Mouse (Mus musculus) forebrain, embryonic 12.5 days (tissue): ENCODE data around the gene Dnase2b. TPM values are rescaled to one million over a fixed set of nuclear protein-coding genes. Genes with fewer than 3 reads are reported as not detected.

Experiments used
- ATAC-seq: fragments of 200-750 bp; cut with Nextera tagmentation; 2 replicates; pipeline ENCODE4 v1.8.0; 2017; ENCODE audit warnings: moderate TSS enrichment; ENCODE audit not compliant: low FRiP score
- H3K27ac ChIP-seq: fragments of 300-500 bp; sonication (generic); 2 replicates; pipeline ENCODE4 v1.5.1; 2016; ENCODE audit warnings: mild to moderate bottlenecking
- H3K27me3 ChIP-seq: fragments of 300-500 bp; sonication (generic); 2 replicates; pipeline ENCODE4 v1.6.1; 2016; ENCODE audit warnings: mild to moderate bottlenecking
- H3K36me3 ChIP-seq: fragments of 300-500 bp; sonication (generic); replicated peaks from 2 replicates; pipeline ENCODE4 v1.6.1; 2016; ENCODE audit warnings: mild to moderate bottlenecking
- H3K4me1 ChIP-seq: fragments of 300-500 bp; sonication (generic); 2 replicates; pipeline ENCODE4 v1.6.1; 2016
- H3K4me2 ChIP-seq: fragments of 300-500 bp; sonication (generic); 2 replicates; pipeline ENCODE4 v1.6.1; 2016; ENCODE audit warnings: mild to moderate bottlenecking, moderate library complexity
- H3K4me3 ChIP-seq: fragments of 300-500 bp; sonication (generic); replicated peaks from 2 replicates; pipeline ENCODE4 v1.5.1; 2016; ENCODE audit warnings: mild to moderate bottlenecking
- H3K9ac ChIP-seq: fragments of 300-500 bp; sonication (generic); 2 replicates; pipeline ENCODE4 v1.6.1; 2016; ENCODE audit warnings: mild to moderate bottlenecking
- H3K9me3 ChIP-seq: fragments of 300-500 bp; sonication (generic); 2 replicates; pipeline ENCODE4 v1.6.1; 2016
- WGBS: fragments of 180-500 bp; shearing (Covaris S2); methylation state at CpG from one replicate; pipeline ENCODE4 v1.1.7; 2016; 5-methylcytosine and 5-hydroxymethylcytosine counted together
- polyA plus RNA-seq: library from polyadenylated mRNA; unstranded; fragments of >200 nt; fragmentation: Nextera tagmentation; extraction: Ambion mirVana; gene quantifications from 2 replicates; pipeline ENCODE4 v1.2.1, GENCODE M21; 2016

Gene Dnase2b
- polyA plus RNA-seq, 1 experiment from 2014 or later = not detected

DNA sequence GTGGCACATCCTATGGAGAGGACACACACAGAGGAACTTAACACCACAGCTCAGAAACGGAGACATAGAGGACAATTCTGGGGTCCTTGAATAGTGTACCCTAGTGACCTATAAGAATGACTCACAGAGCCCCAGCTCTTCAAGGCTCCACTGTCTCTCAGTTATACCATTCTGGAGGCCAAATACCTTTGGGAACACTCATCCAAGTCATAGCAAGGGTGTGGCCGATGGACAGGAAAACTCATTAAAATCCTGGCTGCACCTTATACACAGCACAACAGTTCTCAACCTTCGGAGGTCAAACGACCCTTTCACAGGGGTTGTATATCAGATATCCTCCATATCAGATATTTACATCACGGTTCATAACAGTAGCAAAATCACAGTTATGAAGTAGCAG, 17.1 kb upstream of the Dnase2b start:
- 90% methylated on average over 5 of the region's 5 CpGs for WGBS
- no peaks in the 10 kb centered on the region for H3K36me3 ChIP-seq
- H3K27me3 ChIP-seq = no peaks in the 10 kb centered on the region
- H3K4me1 ChIP-seq = no peaks in the 10 kb centered on the region
- ATAC-seq = no peak
- no peaks in the 10 kb centered on the region for H3K9me3 ChIP-seq
- H3K4me2 ChIP-seq = no peak overlapping the region
- H3K4me3 ChIP-seq = no peak overlapping the region
- no peak overlapping the region for H3K9ac ChIP-seq
- no peak overlapping the region for H3K27ac ChIP-seq

DNA sequence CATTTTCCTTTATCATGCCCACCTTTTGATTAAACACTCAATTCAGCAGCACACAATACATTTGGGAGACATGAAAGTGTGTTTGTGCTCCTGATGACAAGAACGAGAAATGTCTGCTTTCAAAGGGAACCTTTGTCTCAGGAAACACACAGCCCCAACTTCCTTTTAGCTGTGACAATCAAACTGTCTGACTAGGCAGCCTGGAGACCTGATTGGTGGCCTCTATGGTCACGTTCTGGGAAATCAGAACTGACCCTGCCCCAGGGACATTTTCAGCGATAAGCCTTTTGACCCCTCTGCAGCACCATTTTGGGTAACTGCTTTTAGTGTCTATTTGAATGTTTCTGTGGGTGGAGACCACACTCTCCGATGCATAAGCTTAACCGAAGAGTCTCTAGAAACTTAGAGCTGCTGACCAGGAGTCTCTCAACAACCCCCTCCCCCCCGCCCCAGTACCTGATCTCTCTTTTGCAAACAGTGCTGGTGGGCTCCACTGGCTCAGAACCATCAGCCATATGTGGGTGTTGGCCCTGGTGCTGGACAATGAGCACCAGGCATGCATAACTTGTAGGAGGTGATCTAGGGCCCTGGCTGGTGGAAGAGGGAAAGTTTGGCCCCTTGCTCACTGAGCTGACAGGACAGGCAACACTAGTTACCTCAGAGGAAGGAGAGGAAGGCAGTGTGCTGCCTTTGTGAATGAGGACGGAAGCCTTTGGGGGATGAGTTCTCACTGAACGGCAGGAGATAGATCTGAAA, 13.0 kb upstream of the Dnase2b start:
- 64% methylated on average over 8 of the region's 8 CpGs for WGBS
- no peaks in the 10 kb centered on the region for H3K27me3 ChIP-seq
- H3K9me3 ChIP-seq = no peaks in the 10 kb centered on the region
- H3K4me1 ChIP-seq = no peaks in the 10 kb centered on the region
- no peak overlapping the region for H3K4me3 ChIP-seq
- H3K27ac ChIP-seq = no peak overlapping the region
- no peaks in the 10 kb centered on the region for H3K36me3 ChIP-seq
- H3K4me2 ChIP-seq = no peak overlapping the region
- ATAC-seq = no peak
- H3K9ac ChIP-seq = no peak overlapping the region

DNA sequence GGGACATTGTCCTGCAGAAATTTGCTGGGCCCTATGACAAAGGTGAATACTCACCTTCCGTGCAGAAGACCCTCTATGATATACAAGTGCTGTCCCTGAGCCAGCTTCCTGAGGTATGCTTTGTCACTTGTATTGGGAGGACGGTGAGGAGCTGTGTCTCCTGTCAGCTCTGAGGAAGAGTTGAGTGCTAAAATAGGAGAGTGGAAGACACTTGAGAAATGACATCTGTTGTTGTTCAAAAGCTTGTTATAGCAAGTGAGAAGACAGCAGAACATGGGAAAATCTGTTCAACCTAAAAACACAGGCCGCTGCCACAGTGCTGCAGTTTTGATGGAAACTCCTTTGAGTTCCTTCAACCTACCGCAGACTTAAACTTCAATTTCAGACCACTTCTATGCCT, 10.4 kb upstream of the Dnase2b start:
- no peak for ATAC-seq
- Histone ChIP-seq H3K36me3 (no peaks in the 10 kb centered on the region), H3K4me2 (no peak overlapping the region), H3K4me3 (no peak overlapping the region), H3K9ac (no peak overlapping the region), H3K9me3 (no peaks in the 10 kb centered on the region), H3K27ac (no peak overlapping the region), H3K27me3 (no peaks in the 10 kb centered on the region), H3K4me1 (no peaks in the 10 kb centered on the region)
- WGBS = 94% methylated on average over 4 of the region's 4 CpGs

DNA sequence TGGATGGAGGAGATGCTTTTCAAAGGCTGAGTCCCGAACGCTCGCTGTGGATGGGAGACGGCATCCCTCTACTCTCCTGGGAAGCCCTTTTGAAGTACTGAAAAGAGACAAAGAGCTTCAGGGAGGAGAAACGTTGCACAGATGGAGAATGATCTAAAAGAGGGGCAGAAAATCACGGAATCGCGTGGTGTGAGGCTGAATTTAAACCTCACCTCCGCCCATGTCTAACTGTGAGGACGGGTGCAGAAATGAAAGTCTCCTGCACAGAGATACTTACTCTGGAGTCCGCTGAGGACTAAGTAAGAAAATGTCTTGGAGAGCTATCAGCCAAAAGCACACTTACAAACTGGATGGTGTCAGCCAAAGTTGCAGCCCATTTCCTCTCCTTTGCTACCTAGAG, 6.6 kb upstream of the Dnase2b start:
- Histone ChIP-seq H3K9ac (no peak overlapping the region), H3K36me3 (no peaks in the 10 kb centered on the region), H3K9me3 (no peaks in the 10 kb centered on the region), H3K27me3 (no peaks in the 10 kb centered on the region), H3K27ac (no peak overlapping the region), H3K4me2 (no peak overlapping the region), H3K4me1 (no peaks in the 10 kb centered on the region), H3K4me3 (no peak overlapping the region)
- ATAC-seq = no peak
- 85% methylated on average over 11 of the region's 11 CpGs for whole genome bisulfite sequencing

DNA sequence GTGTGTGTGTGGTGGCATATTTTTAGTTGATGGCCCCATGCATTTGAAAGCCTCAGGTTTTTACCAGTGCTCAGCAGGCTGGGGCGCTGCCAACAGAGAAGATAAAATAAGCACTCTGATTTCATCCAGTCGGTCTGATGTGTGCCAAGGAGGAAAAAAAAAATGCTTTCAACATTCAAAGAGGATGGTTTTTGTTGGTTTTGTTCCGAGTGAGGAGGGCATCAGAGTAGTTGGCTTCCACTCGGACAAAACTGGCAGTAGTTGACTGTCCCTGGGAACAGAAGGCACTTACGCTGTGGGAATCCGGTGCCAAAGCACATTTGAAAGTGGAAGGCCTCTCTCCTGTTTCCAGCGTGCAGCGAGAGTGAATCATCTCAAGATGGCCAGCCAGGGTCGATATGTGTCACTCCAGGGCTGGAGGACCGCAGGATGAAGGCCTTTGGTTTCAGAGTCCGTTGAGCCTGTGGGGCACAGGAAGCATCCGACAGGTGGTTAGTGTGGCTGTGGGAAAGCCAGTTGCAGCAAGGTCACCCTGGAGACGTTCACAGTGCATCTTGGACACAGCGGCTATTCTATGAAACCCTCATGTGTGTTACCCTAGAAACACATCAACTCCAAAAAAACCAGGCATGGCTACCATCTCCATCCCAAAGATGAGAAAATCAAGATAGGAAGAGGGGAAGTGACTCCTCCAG, 5.3 kb upstream of the Dnase2b start:
- Histone ChIP-seq H3K9me3 (no peaks in the 10 kb centered on the region), H3K4me2 (no peak overlapping the region), H3K36me3 (no peaks in the 10 kb centered on the region), H3K9ac (no peak overlapping the region), H3K4me1 (no peaks in the 10 kb centered on the region), H3K4me3 (no peak overlapping the region), H3K27ac (no peak overlapping the region), H3K27me3 (no peaks in the 10 kb centered on the region)
- ATAC-seq = no peak
- 90% methylated on average over 14 of the region's 14 CpGs for WGBS

DNA sequence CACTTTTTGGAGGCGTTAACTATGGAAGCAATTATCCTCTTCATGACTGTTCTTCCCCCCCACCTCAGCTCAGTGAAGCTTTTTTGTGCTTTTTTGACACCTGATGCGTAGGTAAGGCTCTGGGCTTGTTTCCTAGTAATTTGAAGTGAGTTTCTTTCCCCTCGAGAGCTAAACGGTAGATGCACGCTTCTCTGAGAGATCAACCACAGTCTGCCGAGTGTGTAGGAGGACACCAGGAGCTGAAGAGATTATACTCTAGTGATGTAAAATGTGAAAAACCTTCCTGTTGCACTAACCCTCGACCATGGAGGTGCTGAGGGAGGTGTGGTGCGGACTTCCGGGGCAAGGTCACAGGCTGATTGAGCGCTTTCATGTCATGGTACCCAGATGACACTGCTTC, 4.7 kb upstream of the Dnase2b start:
- no peak overlapping the region for H3K4me3 ChIP-seq
- H3K4me1 ChIP-seq = no peaks in the 10 kb centered on the region
- H3K9me3 ChIP-seq = no peaks in the 10 kb centered on the region
- no peak overlapping the region for H3K4me2 ChIP-seq
- no peaks in the 10 kb centered on the region for H3K36me3 ChIP-seq
- no peak for ATAC-seq
- H3K27ac ChIP-seq = no peak overlapping the region
- H3K27me3 ChIP-seq = no peaks in the 10 kb centered on the region
- H3K9ac ChIP-seq = no peak overlapping the region
- WGBS = 91% methylated on average over 10 of the region's 10 CpGs

DNA sequence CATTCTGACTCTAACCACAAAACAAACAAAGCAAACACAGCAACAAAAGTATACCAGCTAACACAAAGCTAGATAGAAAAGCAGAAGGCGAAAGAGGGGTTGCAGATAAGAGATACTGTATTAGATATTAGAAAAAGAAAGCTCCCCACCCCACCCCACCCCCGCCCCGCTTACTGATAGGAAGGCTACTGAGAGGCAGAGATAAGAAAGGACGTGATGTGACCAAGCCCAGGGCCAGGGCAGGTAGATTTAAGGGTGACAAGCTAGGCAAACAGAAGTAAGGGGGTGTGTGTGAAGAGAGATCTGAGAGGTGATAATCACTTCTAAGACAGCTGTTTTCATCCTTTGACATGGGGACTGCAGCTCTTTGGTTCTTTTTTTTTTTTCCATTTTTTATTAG, 3.0 kb upstream of the Dnase2b start:
- WGBS = 82% methylated on average over 4 of the region's 4 CpGs

DNA sequence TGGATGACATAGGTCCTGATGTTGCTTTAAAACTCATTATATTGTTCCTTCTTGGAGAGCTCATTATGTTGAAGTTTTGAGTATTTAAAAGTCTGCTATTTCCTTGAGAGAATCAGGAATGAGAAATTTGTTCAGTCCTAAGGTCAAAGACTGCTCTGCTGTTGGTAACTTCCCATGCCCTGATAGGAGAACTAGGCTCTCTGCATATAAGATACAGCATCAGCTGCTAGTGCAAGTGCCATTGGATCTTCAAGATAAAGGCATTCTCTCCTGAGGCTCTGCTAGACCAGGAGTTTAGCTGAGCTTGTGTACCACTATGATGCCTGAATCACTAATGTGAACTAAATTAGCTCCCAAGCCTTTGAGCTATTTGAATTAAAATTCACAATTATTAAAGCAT, 2.5 kb upstream of the Dnase2b start:
- Histone ChIP-seq H3K27me3 (no peaks in the 10 kb centered on the region), H3K36me3 (no peaks in the 10 kb centered on the region), H3K9me3 (no peaks in the 10 kb centered on the region), H3K4me1 (no peaks in the 10 kb centered on the region), H3K4me3 (no peak overlapping the region), H3K27ac (no peak overlapping the region), H3K9ac (no peak overlapping the region), H3K4me2 (no peak overlapping the region)
- no peak for ATAC-seq

More for the DNA sequence above, 3.0 kb upstream of the Dnase2b start:
- no peak overlapping the region for H3K4me3 ChIP-seq
- H3K36me3 ChIP-seq = no peaks in the 10 kb centered on the region
- no peak overlapping the region for H3K27ac ChIP-seq
- H3K4me2 ChIP-seq = no peak overlapping the region
- H3K27me3 ChIP-seq = no peaks in the 10 kb centered on the region
- no peaks in the 10 kb centered on the region for H3K4me1 ChIP-seq
- ATAC-seq = no peak
- H3K9me3 ChIP-seq = no peaks in the 10 kb centered on the region
- no peak overlapping the region for H3K9ac ChIP-seq

DNA sequence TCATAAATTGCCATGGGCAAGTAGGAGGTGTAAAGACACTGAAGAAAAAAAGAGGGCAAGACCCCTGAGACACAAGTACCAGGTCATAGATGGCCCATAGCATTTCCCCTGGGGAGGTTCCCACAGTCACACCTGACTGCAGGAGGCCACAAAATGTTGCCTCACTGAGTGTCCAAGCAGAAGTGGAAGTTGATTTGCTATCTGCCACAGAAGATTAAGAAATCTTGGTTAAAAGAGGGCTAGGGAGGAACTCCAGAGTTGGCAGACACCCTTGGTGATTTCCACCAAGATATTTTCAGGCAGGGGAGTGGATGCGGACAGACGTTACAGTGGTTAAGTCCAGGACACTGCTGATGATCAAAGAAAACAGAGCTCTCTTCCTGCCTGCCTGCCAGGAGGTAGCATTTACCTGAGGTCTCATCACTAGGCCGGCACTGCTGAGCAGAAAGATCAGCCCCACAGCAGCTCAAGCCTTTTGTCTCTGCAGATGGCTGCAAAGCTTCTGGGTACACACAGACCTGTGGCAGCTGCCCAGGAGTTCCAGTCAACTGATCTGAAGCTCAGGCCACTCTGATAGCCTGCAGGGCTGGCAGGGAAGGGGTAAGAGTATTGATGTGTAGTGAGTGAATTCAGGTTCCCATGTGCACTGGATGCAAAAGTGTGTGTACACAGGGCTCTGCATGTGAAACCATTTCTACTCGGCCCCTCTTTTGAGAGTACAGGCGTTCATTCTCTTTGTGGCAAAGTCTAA, 1.3 kb upstream of the Dnase2b start:
- Histone ChIP-seq H3K9me3 (no peaks in the 10 kb centered on the region), H3K36me3 (no peaks in the 10 kb centered on the region), H3K4me1 (no peaks in the 10 kb centered on the region), H3K27me3 (no peaks in the 10 kb centered on the region), H3K9ac (no peak overlapping the region), H3K4me2 (no peak overlapping the region), H3K27ac (no peak overlapping the region), H3K4me3 (no peak overlapping the region)
- ATAC-seq = no peak
- WGBS = 80% methylated on average over 5 of the region's 5 CpGs

DNA sequence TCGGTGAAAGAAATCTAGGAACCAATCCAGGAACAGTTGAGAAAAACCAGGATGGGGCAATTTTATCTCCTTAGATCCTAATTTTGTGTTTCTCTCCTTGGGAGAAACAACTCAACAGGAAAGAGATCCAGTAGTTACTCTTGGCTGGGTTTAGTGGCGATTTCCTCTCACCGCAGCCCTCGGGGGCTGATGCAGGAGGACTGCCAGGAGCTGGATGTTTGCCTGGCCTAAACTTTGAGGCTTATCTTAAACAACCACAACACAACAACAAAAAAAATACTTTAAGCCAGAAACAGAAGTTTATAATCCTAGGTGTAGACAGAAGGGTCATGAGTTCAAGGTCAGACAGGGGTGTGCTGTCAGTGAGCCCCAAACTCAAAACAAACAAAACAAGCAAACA, 3.6 kb downstream of the Dnase2b start:
- peaks cover 11% of the 10 kb centered on the region for H3K4me1 ChIP-seq
- 93% methylated on average over 4 of the region's 4 CpGs for WGBS
- H3K4me2 ChIP-seq = no peak overlapping the region
- H3K4me3 ChIP-seq = no peak overlapping the region
- no peak for ATAC-seq
- no peak overlapping the region for H3K27ac ChIP-seq
- no peaks in the 10 kb centered on the region for H3K9me3 ChIP-seq
- no peaks in the 10 kb centered on the region for H3K27me3 ChIP-seq
- H3K36me3 ChIP-seq = no peaks in the 10 kb centered on the region
- H3K9ac ChIP-seq = no peak overlapping the region

DNA sequence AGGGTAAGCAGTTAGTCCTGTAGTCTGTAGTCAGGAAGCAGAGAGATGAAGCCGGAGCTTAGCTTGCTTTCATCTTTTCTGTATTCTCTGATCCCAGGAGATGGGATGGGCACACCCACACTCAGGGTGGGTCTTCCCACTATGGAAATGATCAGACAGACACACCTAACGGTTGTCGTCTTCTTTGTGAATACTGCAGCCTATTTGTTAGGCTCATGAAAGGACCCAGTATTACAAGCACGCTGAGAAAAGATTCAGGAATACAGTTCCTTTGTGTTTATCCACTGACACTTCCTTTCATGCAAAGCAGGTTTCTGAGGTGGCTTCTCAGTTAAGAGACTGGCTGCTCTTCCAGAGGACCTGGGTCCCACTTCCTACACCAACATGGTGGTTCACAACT, 4.1 kb downstream of the Dnase2b start:
- 77% methylated on average over 4 of the region's 4 CpGs for WGBS
- H3K9ac ChIP-seq = no peak overlapping the region
- no peak overlapping the region for H3K4me3 ChIP-seq
- ATAC-seq = no peak
- no peak overlapping the region for H3K27ac ChIP-seq
- H3K9me3 ChIP-seq = no peaks in the 10 kb centered on the region
- H3K36me3 ChIP-seq = no peaks in the 10 kb centered on the region
- H3K4me2 ChIP-seq = no peak overlapping the region
- H3K27me3 ChIP-seq = no peaks in the 10 kb centered on the region
- H3K4me1 ChIP-seq = peaks cover 12% of the 10 kb centered on the region

DNA sequence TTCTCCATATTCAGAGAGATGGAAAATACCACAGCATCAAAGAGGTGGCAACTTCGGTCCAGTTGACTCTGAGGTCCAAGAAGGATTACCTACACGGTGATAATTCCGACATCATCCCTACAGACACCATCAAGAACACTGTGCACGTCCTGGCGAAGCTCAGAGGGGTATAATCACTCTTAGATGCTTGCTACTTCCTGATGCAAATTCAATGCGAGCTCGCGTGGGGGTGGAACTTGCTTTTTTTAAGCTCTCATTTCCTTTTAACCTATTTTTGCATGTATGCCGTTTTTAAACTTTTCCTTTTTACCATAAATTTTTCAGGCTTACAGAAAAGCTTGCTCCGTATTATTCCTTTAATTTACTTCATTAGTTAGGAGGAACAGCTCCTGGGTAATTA, 5.1 kb downstream of the Dnase2b start:
- peaks cover 12% of the 10 kb centered on the region for H3K4me1 ChIP-seq
- H3K4me2 ChIP-seq = no peak overlapping the region
- no peaks in the 10 kb centered on the region for H3K36me3 ChIP-seq
- ATAC-seq = no peak
- H3K27ac ChIP-seq = no peak overlapping the region
- WGBS = 87% methylated on average over 10 of the region's 10 CpGs
- H3K4me3 ChIP-seq = no peak overlapping the region
- H3K9ac ChIP-seq = no peak overlapping the region
- H3K9me3 ChIP-seq = no peaks in the 10 kb centered on the region
- no peaks in the 10 kb centered on the region for H3K27me3 ChIP-seq
